Mouse (Mus musculus) embryonic fibroblast, embryonic 13.5 days (primary cell): ENCODE measurements around the gene Pcbp2. TPM values are rescaled to one million over a fixed set of nuclear protein-coding genes. Genes with fewer than 3 reads are reported as not detected.

Source experiments
- H3K27ac ChIP-seq: 2 replicates; pipeline ENCODE4 v1.5.1; 2012; ENCODE audit warnings: low read length, control low read depth, inconsistent platforms; ENCODE audit not compliant: insufficient read depth
- H3K4me1 ChIP-seq: 2 replicates; pipeline ENCODE4 v1.6.1; 2011; ENCODE audit warnings: low read length; ENCODE audit not compliant: control insufficient read depth, insufficient read depth
- H3K4me3 ChIP-seq: 2 replicates; pipeline ENCODE4 v1.5.1; 2011; ENCODE audit warnings: mild to moderate bottlenecking, control low read depth, low read length; ENCODE audit not compliant: insufficient read depth
- CTCF ChIP-seq: IDR thresholded peaks from 2 replicates; pipeline ENCODE4 v1.5.1; 2011; ENCODE audit warnings: mild to moderate bottlenecking, control low read depth, low read length, moderate library complexity, borderline replicate concordance; ENCODE audit not compliant: insufficient read depth
- POLR2A ChIP-seq: IDR thresholded peaks from 2 replicates; pipeline ENCODE4 v1.6.1; 2011; ENCODE audit warnings: low read depth, mild to moderate bottlenecking, control low read depth, low read length, moderate library complexity
- polyA plus RNA-seq: library from polyadenylated mRNA; stranded (reverse); fragments of >200 nt; gene quantifications from 2 replicates; pipeline ENCODE4 v1.2.4, GENCODE M21; 2011; ENCODE audit warnings: low read depth; ENCODE audit not compliant: missing spikeins, insufficient read length

Pcbp2 gene
- polyA plus RNA-seq, 1 experiment: 702 TPM

DNA sequence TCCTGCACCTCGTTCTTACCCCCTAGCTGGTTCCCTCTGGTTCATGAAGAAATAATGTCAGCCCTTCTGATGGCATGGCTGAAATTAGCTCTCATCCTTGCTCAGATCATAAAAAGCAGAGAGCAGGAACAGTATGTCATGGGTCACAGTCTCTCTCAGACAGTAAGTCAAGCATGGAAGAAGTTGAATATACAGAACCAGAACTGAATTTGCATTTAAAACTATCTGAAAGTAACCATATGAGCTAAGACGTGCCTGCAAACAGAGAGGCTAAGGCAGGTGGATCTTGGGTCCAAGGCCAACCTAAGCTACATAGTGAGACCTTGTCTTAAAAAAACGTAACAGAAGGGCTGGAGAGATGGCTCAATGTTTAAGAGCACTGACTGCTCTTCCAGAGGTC is 42.7 kb downstream of the Pcbp2 start:
- 0 out of 2 replicates have a peak, but pooled peaks cover 9% of the 10 kb centered on the region for H3K4me1 ChIP-seq
- no peak overlapping the region for H3K4me3 ChIP-seq
- TF ChIP-seq CTCF: no peak
- TF ChIP-seq POLR2A: no peak
- H3K27ac ChIP-seq: no peak overlapping the region

GRCm38 (mm10) chr15:102515261-102515660 is 44.9 kb downstream of the Pcbp2 start:
- H3K27ac ChIP-seq: no peak overlapping the region
- no peak for TF ChIP-seq CTCF
- TF ChIP-seq POLR2A: no peak
- H3K4me1 ChIP-seq: 0 out of 2 replicates have a peak, but pooled peaks cover 9% of the 10 kb centered on the region
- H3K4me3 ChIP-seq: no peak overlapping the region

GRCm38 (mm10) chr15:102515791-102516190 is 45.5 kb downstream of the Pcbp2 start:
- peaks cover 13% of the 10 kb centered on the region; the same call in 1 of the 2 replicates for H3K4me1 ChIP-seq

DNA sequence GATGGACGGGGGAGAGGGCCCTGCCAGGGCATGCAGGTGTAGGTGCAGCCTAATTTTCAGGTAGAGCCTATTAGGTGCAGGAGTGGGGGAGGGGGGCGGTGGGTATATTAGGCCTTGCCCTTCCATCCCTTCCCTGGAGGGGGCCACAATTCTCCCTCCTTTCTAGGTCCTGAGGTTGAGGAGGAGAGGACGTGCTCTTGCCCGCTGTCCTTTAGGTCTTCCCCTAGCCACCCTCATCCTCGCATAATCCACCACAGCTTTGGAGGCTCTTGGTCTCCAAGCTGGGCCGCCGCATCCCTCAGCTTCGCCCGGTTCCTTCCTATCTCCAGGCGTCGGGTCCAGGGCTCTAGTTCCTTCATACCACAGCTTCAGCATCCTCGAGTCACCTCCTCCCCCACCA is 46.0 kb downstream of the Pcbp2 start:
- TF ChIP-seq POLR2A: peak; percentile 56
- no peak for TF ChIP-seq CTCF
- peak overlapping the region; percentile 32 for H3K27ac ChIP-seq
- H3K4me3 ChIP-seq: peak overlapping the region; percentile 86
- peaks cover 14% of the 10 kb centered on the region; the same call in 1 of the 2 replicates for H3K4me1 ChIP-seq

More at GRCm38 (mm10) chr15:102515791-102516190, 45.5 kb downstream of the Pcbp2 start:
- TF ChIP-seq POLR2A: no peak
- TF ChIP-seq CTCF: no peak
- H3K27ac ChIP-seq: no peak overlapping the region
- H3K4me3 ChIP-seq: peak overlapping the region; percentile 86

DNA sequence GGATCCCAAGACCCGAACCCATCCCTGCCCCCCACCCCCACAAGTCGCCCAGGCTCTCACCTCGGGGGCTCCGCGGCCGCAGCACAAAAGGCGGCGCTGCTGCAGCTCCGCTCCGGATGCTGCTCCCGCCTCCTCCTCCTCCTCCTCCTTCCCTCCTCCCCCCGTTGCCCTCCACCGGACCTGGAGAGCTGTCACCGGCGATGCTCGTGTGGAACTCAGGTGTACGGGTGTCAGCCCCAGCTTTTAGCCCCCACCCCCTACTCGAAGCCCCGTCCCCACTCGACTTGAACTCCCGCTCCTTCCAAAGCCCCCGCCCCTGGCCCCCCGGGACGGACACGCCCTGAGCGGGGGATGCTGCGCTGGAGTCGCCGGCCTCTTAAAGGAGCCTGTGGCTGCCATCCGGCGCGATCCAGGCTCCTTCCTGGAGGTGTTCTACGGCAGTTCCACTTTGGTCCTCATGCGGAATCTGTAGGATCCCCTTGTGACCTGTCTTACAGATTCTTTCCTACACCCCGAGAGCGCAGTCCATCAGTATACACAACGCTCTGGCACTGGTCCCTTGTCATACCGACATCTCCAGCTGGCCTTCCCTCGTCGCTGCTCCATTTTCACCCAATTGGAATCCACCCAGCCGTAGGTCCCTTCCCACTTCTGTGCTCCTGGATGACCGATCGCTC is 46.5 kb downstream of the Pcbp2 start, which contains the start of gene Map3k12:
Gene Map3k12 (minus strand): TSS at position 337 of the 677 bp plus-strand sequence.
- Histone ChIP-seq H3K4me1 (peaks cover 10% of the 10 kb centered on the region; the same call in 1 of the 2 replicates), H3K4me3 (peak within 1 kb of the TSS; percentile 86), H3K27ac (peak within 1 kb of the TSS; percentile 45)
- TF ChIP-seq POLR2A (peak; percentile 63), CTCF (no peak)

GRCm38 (mm10) chr15:102517631-102517975 is 47.3 kb downstream of the Pcbp2 start:
- H3K27ac ChIP-seq: peak overlapping the region; percentile 45
- H3K4me1 ChIP-seq: peaks cover 6% of the 10 kb centered on the region; the same call in 1 of the 2 replicates
- TF ChIP-seq CTCF: no peak
- TF ChIP-seq POLR2A: peak; percentile 98
- peak overlapping the region; percentile 86 for H3K4me3 ChIP-seq

DNA sequence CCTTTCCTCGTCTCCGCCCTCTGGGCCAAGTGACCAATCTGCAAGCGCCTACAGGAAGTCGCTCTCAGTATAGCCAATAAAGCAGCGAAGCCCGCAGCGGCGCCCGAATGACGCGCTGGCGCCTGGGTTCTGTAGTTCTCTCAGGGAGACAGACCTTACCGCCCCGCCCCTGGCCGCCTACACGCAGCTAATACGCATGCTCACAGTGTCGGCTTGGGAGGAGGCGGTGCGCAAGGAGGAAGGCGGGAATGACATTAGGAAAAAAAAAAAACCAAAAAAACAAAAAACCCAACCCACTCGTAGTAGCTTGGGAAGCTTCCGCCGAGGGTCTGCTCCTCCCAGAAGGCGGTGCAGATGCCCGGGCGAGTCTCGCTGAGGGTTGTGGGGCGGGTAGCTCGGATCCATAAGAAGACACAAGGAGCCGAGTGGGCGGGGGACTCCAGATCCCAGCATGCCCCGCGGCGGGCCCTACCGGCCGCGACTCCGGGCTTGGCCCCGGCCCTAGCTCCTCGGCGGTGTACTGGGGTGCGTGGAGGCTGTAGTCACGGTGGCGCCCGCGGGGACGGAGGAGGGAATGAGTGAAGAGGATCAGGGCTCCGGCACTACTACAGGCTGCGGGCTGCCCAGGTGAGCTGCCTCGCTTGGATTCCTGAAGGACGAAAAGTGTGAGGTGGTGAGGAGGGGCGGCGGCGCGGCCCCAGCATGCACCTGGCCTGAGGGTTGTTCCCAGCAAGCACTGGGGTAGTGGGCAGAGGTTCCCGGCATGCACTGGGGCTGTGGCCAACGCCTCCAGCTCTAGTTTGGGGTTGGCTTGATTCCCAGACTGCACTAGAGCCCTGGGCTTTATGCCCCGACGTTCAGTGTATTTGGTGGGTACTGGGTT is 47.9 kb downstream of the Pcbp2 start, which contains the start of gene Tarbp2:
Gene Tarbp2 (plus strand): TSS at position 217 of the 883 bp plus-strand sequence.
- Histone ChIP-seq H3K27ac (peak within 1 kb of the TSS; percentile 98), H3K4me3 (peak within 1 kb of the TSS; percentile 86), H3K4me1 (peaks cover 6% of the 10 kb centered on the region; the same call in 1 of the 2 replicates)
- TF ChIP-seq POLR2A: no peak; the same call in none of the 2 replicates
- no peak for TF ChIP-seq CTCF

- Histone ChIP-seq H3K27ac (peak overlapping the region; percentile 98), H3K4me3 (peak overlapping the region; percentile 47)
- TF ChIP-seq POLR2A (peak; percentile 68; the same call in 1 of the 2 replicates), CTCF (no peak)
Observed at GRCm38 (mm10) chr15:102518859-102519201, 48.5 kb downstream of the Pcbp2 start.

More at GRCm38 (mm10) chr15:102518859-102519201, 48.5 kb downstream of the Pcbp2 start:
- H3K4me1 ChIP-seq: peaks cover 6% of the 10 kb centered on the region; the same call in 1 of the 2 replicates
